Mouse (Mus musculus): Measurements from ENCODE around the gene Fibcd1. TPM values are rescaled to one million over a fixed set of nuclear protein-coding genes. Genes with fewer than 3 reads are reported as not detected.

Fibcd1 gene
- total RNA-seq, 2 experiments from 2014 or later, result 7.0 to 13.3 TPM

DNA sequence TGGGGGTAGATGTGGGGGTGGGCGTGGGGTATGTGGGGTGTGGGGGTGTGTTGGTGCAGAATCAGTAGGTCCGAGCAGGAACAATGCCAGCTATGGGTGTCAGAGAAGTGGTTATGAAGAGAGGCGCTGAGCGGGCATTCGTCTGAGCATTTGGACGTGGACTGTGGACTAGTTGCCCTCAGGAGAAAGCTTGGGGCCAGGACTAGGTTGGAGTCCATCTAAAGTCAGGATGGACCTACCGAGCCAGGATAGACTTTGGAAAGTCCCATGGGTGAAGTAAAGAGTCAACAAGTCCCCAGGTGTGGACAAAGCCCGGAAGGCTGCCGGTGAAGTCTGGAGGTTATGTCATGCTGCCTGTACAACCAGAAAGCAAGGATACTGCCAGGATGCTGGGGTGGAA is 19.1 kb upstream of the Fibcd1 start:
- intact Hi-C loops (cut with DNase I), result no loop called here
- no peak for DNase-seq (ENCODE audit: extremely low spot score in 1 of 2, low spot score in 2 of 2)

- intact Hi-C loops (cut with DNase I), result no loop called here
- DNase-seq (ENCODE audit: extremely low spot score in 1 of 2, low spot score in 2 of 2), result no peak
Observed at GRCm38 (mm10) chr2:31863766-31864165, 18.0 kb upstream of the Fibcd1 start.

- DNase-seq (ENCODE audit: extremely low spot score in 1 of 2, low spot score in 2 of 2), result no peak
- intact Hi-C loops (cut with DNase I), result no loop called here
Observed at GRCm38 (mm10) chr2:31862919-31863318, 17.1 kb upstream of the Fibcd1 start.

DNA sequence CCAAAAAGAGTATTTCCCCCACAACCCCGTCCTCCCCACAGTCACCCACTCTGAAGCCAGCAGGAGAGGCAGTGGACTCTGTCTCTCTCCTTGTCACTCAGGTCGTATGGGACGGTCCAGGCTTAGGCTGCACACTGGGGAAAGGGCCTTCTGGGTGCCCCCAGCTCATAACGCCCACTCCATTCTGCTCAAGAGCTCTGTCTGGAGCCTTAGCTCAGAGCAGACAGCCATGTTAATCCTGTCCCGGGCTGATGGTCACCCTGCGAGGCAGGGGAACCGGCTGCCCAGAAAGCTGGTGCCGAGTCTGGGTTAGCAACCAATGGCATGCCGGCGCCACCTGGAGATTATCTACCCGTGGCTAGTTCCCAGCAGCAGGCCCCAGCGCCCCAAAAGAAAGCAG is 12.7 kb upstream of the Fibcd1 start:
- DNase-seq (ENCODE audit: extremely low spot score in 1 of 2, low spot score in 2 of 2), result no peak
- intact Hi-C loops (cut with DNase I), result no loop called here

- intact Hi-C loops (cut with DNase I), result no loop called here
- DNase-seq (ENCODE audit: extremely low spot score in 1 of 2, low spot score in 2 of 2), result no peak
Observed at GRCm38 (mm10) chr2:31857180-31857579, 11.4 kb upstream of the Fibcd1 start.

DNA sequence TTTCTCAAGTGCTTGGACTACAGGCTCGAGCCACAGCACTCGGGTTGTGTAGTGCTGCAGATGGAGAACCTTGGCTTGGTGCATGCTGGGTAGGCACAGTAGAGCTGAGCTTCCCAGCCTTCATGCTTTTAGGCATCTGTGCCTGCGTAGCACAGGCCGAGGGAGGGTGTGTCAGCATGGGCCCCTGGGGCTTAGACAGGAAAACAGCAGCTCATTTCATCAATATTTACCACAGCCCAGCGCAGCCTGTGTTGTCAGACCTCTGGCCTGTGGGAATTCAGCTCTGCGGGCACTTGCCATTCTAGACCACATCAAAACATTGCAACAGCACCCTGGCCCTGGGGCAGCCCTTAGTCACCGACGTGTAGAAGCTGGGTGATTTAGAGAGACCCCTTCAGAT is 10.2 kb upstream of the Fibcd1 start:
- intact Hi-C loops (cut with DNase I), result no loop called here
- no peak for DNase-seq (ENCODE audit: extremely low spot score in 1 of 2, low spot score in 2 of 2)

DNA sequence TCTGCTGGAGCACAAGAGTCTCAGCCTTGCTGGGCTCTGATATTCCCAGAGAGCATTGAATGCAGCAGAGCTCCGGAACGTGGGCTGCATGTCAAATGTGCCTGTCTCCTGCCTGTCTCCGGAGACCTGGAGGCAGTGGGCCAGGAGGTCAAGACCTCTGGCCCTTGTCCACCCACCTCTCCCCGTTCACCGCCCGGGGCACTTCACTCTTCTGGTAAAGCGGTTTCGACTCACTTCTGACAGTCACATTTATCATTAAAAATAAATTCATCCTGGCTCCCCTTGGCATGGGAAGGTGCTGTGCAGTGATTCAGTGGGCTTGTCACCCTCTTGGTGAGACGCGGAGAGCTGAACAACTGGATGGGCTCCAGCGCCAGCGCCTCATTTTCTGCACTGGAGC is 4.3 kb upstream of the Fibcd1 start:
- intact Hi-C loops (cut with DNase I), result no loop called here
- no peak for DNase-seq (ENCODE audit: extremely low spot score in 1 of 2, low spot score in 2 of 2)

DNA sequence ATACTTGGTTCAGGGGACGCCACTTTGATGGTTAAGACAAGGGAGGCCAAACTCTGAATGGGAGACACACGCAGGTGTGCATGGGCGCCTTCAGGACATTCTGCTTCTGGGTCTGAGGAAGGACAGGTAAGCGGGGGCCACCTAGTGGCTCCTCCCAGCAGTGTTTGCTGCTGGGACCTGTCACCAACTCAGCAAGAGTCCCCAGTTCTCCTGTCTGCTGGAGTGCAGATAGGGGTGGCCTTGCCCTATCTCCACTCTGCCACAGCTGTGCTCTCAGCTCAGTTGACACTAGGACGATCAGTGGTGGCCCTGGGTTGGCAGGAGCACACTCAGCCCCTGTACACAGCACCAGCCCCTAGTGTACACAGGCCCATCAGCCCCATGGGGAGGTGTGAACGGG is 2.1 kb upstream of the Fibcd1 start:
- intact Hi-C loops (cut with DNase I), result no loop called here
- DNase-seq (ENCODE audit: extremely low spot score in 1 of 2, low spot score in 2 of 2), result no peak

- DNase-seq (ENCODE audit: extremely low spot score in 1 of 2, low spot score in 2 of 2), result no peak
- intact Hi-C loops (cut with DNase I), result no loop called here
Observed at GRCm38 (mm10) chr2:31846692-31847660, 1.2 kb upstream of the Fibcd1 start.

DNA sequence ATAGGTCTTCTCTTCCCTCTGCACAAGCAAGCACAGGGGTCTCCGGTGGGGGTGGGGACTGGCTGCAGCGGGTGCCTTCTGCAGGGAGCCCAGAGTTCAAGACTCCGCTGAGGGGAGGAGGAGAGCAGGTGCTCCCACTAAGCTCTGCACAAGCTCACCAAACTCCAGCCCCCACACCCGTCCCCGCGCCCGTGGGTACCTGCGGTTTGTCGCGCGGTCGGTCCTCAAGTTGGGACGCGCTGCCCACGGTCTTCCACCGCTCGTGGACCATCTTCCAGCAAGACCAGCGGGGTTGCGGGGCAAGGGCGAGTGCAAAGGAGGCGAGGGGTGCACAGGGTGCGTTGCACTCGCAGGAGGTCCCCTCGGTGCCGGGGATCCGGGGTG is 301 bp downstream of the Fibcd1 start:
- intact Hi-C loops (cut with DNase I), result no loop called here

GRCm38 (mm10) chr2:31844729-31845136 is 1.1 kb downstream of the Fibcd1 start:
- intact Hi-C loops (cut with DNase I), result no loop called here
- no peak for DNase-seq (ENCODE audit: extremely low spot score in 1 of 2, low spot score in 2 of 2)

More for the DNA sequence above, 301 bp downstream of the Fibcd1 start:
- DNase-seq (ENCODE audit: extremely low spot score in 1 of 2, low spot score in 2 of 2), result no peak

DNA sequence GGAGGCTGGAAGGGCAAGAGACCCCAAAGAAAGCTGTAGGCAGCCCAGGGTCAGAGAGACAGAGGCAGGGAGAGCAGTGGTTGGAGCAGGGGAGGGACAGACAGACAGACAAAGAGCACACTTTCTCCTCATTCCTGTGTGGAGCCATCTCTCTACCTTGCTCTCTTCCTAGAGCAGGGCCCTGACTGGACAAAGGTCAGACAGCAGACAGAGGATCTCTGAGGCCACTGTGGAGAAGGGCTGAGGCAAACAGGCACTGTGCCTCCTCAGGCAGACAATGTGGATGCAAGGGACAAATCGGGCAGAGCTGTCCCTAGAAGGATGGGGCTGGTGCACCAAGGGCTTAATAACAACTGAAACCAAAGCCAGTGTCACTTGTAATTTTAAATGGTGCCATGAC is 6.9 kb downstream of the Fibcd1 start:
- DNase-seq (ENCODE audit: extremely low spot score in 1 of 2, low spot score in 2 of 2), result no peak
- intact Hi-C loops (cut with DNase I), result no loop called here

GRCm38 (mm10) chr2:31836985-31837384 is 8.8 kb downstream of the Fibcd1 start:
- DNase-seq (ENCODE audit: extremely low spot score in 1 of 2, low spot score in 2 of 2), result no peak
- intact Hi-C loops (cut with DNase I), result no loop called here

DNA sequence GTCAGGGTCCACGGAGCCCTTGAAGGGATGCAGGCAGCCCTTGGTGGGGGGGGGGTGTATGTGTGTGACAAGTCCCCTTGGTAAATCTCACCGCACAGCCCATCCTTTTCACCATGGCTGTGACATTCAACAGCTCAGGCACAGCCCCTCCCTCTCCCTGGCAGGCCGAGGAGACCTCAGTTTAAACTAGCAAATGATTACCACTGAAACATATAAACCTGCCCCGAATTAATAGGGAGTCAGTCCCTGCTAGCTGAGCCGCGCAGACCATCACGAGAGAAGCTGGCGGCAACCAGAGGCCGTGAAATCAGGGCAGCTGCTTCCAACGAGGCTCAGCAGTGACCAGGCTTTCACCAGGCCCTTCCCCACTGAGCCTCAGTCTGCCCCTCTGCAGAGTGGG is 9.7 kb downstream of the Fibcd1 start:
- intact Hi-C loops (cut with DNase I), result no loop called here
- no peak for DNase-seq (ENCODE audit: extremely low spot score in 1 of 2, low spot score in 2 of 2)

- intact Hi-C loops (cut with DNase I), result no loop called here
Observed at GRCm38 (mm10) chr2:31828311-31828825, 17.4 kb downstream of the Fibcd1 start.

DNA sequence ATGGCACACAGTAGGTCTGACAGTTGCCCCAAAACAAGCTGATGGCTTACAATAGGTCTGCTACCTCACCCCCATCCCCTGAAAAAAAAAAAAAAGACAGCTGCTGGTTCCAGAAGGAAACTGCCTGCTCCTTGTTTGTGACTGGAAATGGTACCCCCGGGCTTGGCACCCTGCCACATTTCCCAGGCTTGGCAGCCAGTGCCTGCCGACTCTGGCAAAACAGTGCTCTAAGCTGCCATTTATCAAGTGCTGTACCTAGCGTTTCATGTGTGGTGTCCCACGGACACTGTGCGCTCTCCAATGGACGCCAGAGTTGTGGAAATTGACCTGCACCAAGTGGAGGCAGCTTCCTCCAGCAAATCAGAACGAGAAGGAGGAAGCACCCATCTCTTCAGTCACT is 17.9 kb downstream of the Fibcd1 start:
- peak; percentile 83 to 86 for DNase-seq (ENCODE audit: extremely low spot score in 1 of 2, low spot score in 2 of 2)
- intact Hi-C loops (cut with DNase I), result no loop called here

More at GRCm38 (mm10) chr2:31828311-31828825, 17.4 kb downstream of the Fibcd1 start:
- DNase-seq (ENCODE audit: extremely low spot score in 1 of 2, low spot score in 2 of 2), result no peak

- DNase-seq (ENCODE audit: extremely low spot score in 1 of 2, low spot score in 2 of 2), result no peak
- intact Hi-C loops (cut with DNase I), result no loop called here
Observed at GRCm38 (mm10) chr2:31826094-31827085, 19.4 kb downstream of the Fibcd1 start.

DNA sequence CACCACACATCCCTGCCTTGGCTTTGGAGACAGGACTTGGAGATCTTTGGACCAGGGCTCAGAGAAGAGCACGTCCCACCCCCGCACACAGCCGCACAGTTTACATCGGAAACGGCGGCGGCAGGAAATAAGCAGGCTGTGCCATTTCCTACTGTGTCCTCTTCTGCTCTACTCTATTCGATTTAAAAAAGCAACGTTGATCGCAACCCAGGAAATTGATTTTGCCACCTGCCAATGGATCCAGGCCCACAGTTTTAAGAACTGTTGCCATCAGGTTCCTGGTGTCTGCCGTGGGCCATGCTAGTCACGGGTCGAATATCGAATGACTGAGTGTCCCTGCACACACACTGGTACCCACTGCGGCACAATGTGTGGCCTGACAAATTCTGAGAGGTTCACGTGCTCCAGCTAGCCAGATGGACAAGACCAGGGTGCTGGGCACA is 20.3 kb downstream of the Fibcd1 start:
- no peak for DNase-seq (ENCODE audit: extremely low spot score in 1 of 2, low spot score in 2 of 2)
- intact Hi-C loops (cut with DNase I), result no loop called here
